Mouse (Mus musculus): ENCODE data around the gene Ephb1. TPM values are rescaled to one million over a fixed set of nuclear protein-coding genes. Genes with fewer than 3 reads are reported as not detected.
A peak's percentile ranks its signal among the peaks of the same experiment; 100 is the strongest.

Gene Ephb1
- polyA plus RNA-seq, 1 experiment: 48.1 TPM

GRCm38 (mm10) chr9:102086053-102086706 lies 268.3 kb downstream of the Ephb1 start:
- H3K4me1 ChIP-seq (ENCODE audit: control insufficient read depth, insufficient read depth, low read length): peaks cover under 1% of the 10 kb centered on the region
- no peak overlapping the region for H3K27ac ChIP-seq (ENCODE audit: insufficient read depth, low read length)
- no peak for DNase-seq
- H3K4me3 ChIP-seq (replicated peaks; ENCODE audit: insufficient read depth, low read depth, low read length): no peak overlapping the region
- WGBS: 92% methylated on average over 24 of the region's 24 CpGs
- TF ChIP-seq CTCF (IDR thresholded peaks at IDR 0.05; ENCODE audit: borderline replicate concordance, insufficient read depth, low read depth, low read length): no peak
- TF ChIP-seq POLR2A (IDR thresholded peaks at IDR 0.05; ENCODE audit: borderline replicate concordance, insufficient read depth, low read length): no peak
- H3K27me3 ChIP-seq (ENCODE audit: control insufficient read depth, insufficient read depth, low read length): no peaks in the 10 kb centered on the region

- H3K27me3 ChIP-seq (ENCODE audit: control insufficient read depth, insufficient read depth, low read length): no peaks in the 10 kb centered on the region
- peaks cover 7% of the 10 kb centered on the region for H3K4me1 ChIP-seq (ENCODE audit: control insufficient read depth, insufficient read depth, low read length)
- WGBS: 85% methylated on average over 9 of the region's 9 CpGs
- H3K27ac ChIP-seq (ENCODE audit: insufficient read depth, low read length): no peak overlapping the region
- no peak overlapping the region for H3K4me3 ChIP-seq (replicated peaks; ENCODE audit: insufficient read depth, low read depth, low read length)
- TF ChIP-seq CTCF (IDR thresholded peaks at IDR 0.05; ENCODE audit: borderline replicate concordance, insufficient read depth, low read depth, low read length) (no peak), POLR2A (IDR thresholded peaks at IDR 0.05; ENCODE audit: borderline replicate concordance, insufficient read depth, low read length) (no peak)
- no peak for DNase-seq
Observed at GRCm38 (mm10) chr9:102085477-102085876, 269.0 kb downstream of the Ephb1 start.

- no peaks in the 10 kb centered on the region for H3K27me3 ChIP-seq (ENCODE audit: control insufficient read depth, insufficient read depth, low read length)
- WGBS: 33% methylated on average over 5 of the region's 5 CpGs
- no peak overlapping the region for H3K4me3 ChIP-seq (replicated peaks; ENCODE audit: insufficient read depth, low read depth, low read length)
- peak; percentile 40 to 56 for DNase-seq
- peaks cover 28% of the 10 kb centered on the region for H3K4me1 ChIP-seq (ENCODE audit: control insufficient read depth, insufficient read depth, low read length)
- no peak overlapping the region for H3K27ac ChIP-seq (ENCODE audit: insufficient read depth, low read length)
- TF ChIP-seq CTCF (IDR thresholded peaks at IDR 0.05; ENCODE audit: borderline replicate concordance, insufficient read depth, low read depth, low read length): no peak
- no peak for TF ChIP-seq POLR2A (IDR thresholded peaks at IDR 0.05; ENCODE audit: borderline replicate concordance, insufficient read depth, low read length)
Observed at GRCm38 (mm10) chr9:102080934-102081333, 273.6 kb downstream of the Ephb1 start.

DNA sequence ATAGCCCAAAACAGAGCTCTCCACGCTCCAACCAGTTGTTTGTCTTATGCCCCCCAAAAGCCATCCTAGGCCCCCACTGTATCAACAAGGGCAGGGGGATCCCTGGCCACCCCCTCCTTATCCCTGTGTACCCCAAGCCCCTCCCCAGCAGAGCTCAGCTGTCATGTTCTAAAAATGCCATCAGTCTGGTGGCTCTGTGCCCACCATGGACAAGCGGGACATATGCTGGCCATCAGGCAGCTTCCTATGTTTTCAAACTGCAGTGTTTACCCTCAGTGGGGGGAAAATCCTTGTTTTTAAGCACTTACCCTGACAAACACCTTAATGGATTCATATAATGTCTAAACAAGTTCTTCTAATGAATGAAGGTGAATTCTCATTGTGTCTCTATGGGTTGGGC lies 275.3 kb downstream of the Ephb1 start:
- 62% methylated on average over 2 of the region's 2 CpGs for WGBS
- peaks cover 28% of the 10 kb centered on the region for H3K4me1 ChIP-seq (ENCODE audit: control insufficient read depth, insufficient read depth, low read length)
- peak; percentile 36 to 39 for DNase-seq

DNA sequence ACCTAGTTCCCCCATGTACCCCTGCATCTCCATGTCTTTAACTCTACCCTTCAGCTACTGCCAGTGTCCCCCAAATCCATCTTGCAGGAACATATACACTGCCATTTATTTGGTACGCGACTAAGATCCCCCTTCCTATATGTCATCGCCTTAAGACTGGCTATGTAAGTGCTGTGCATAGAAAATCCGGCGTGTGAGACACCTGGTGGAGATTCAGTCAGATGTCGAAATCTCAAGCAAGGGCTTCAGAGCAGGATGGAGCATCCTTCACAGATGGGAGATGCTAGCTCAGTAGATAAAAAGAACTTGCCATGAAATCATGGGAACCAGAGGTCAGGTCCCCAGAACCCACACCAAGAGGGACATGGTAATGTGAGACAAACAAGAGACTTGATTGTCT lies 276.3 kb downstream of the Ephb1 start:
- no peak for TF ChIP-seq CTCF (IDR thresholded peaks at IDR 0.05; ENCODE audit: borderline replicate concordance, insufficient read depth, low read depth, low read length)
- TF ChIP-seq POLR2A (IDR thresholded peaks at IDR 0.05; ENCODE audit: borderline replicate concordance, insufficient read depth, low read length): no peak

More for the DNA sequence above, 275.3 kb downstream of the Ephb1 start:
- no peaks in the 10 kb centered on the region for H3K27me3 ChIP-seq (ENCODE audit: control insufficient read depth, insufficient read depth, low read length)
- TF ChIP-seq POLR2A (IDR thresholded peaks at IDR 0.05; ENCODE audit: borderline replicate concordance, insufficient read depth, low read length) (no peak), CTCF (IDR thresholded peaks at IDR 0.05; ENCODE audit: borderline replicate concordance, insufficient read depth, low read depth, low read length) (no peak)
- no peak overlapping the region for H3K4me3 ChIP-seq (replicated peaks; ENCODE audit: insufficient read depth, low read depth, low read length)
- no peak overlapping the region for H3K27ac ChIP-seq (ENCODE audit: insufficient read depth, low read length)

DNA sequence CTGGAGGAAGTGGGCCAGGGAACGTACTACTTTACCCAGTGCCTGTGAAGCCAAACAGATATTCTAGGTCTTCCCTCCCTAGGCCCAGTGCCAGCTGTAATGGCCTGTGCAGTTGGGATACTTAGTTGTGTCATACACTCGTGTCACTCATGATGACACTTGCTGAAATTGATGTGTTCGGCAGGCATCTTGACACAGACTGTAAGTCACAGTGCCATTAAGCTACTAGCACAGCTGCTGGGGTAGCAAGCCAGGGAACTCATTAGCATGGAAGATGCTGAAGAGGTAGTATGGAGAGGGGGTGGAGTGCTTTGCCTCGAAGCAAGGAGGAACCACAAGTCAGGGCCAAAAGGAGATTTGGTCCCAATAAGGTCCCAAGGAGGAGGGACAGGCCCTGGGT lies 279.0 kb downstream of the Ephb1 start:
- Histone ChIP-seq H3K27ac (ENCODE audit: insufficient read depth, low read length) (no peak overlapping the region), H3K4me3 (replicated peaks; ENCODE audit: insufficient read depth, low read depth, low read length) (no peak overlapping the region), H3K27me3 (ENCODE audit: control insufficient read depth, insufficient read depth, low read length) (no peaks in the 10 kb centered on the region), H3K4me1 (ENCODE audit: control insufficient read depth, insufficient read depth, low read length) (peaks cover 22% of the 10 kb centered on the region)
- TF ChIP-seq POLR2A (IDR thresholded peaks at IDR 0.05; ENCODE audit: borderline replicate concordance, insufficient read depth, low read length): no peak
- no peak for TF ChIP-seq CTCF (IDR thresholded peaks at IDR 0.05; ENCODE audit: borderline replicate concordance, insufficient read depth, low read depth, low read length)
- DNase-seq: peak in 1 of 2 experiments; percentile 7
- WGBS: 81% methylated on average over 4 of the region's 4 CpGs

More for the DNA sequence above, 276.3 kb downstream of the Ephb1 start:
- no peak overlapping the region for H3K27ac ChIP-seq (ENCODE audit: insufficient read depth, low read length)
- peaks cover 28% of the 10 kb centered on the region for H3K4me1 ChIP-seq (ENCODE audit: control insufficient read depth, insufficient read depth, low read length)
- 92% methylated on average over 6 of the region's 6 CpGs for WGBS
- H3K27me3 ChIP-seq (ENCODE audit: control insufficient read depth, insufficient read depth, low read length): no peaks in the 10 kb centered on the region
- peak in 1 of 2 experiments; percentile 10 for DNase-seq
- H3K4me3 ChIP-seq (replicated peaks; ENCODE audit: insufficient read depth, low read depth, low read length): no peak overlapping the region

DNA sequence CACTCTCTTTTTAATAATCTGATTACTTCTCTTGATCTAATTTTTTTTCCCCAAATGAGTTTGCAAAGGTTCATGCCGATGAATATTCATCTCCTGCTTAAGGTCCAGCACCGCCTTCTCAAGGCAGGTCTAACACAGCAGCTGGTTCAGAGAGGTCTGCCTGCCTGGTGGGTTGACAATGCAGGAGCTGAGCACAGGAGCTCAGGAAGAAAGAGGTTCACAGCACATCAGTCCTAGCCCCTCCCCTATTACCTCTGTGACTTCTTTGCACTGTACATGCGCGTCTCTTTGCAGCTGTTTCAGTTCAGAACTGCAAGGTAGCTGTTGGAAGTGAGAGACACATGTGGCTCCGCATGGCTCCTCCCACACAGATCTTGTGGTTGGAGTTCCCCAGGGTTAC lies 281.1 kb downstream of the Ephb1 start:
- no peak overlapping the region for H3K27ac ChIP-seq (ENCODE audit: insufficient read depth, low read length)
- H3K27me3 ChIP-seq (ENCODE audit: control insufficient read depth, insufficient read depth, low read length): no peaks in the 10 kb centered on the region
- no peak overlapping the region for H3K4me3 ChIP-seq (replicated peaks; ENCODE audit: insufficient read depth, low read depth, low read length)
- DNase-seq: no peak
- WGBS: 98% methylated on average over 5 of the region's 5 CpGs
- peaks cover 6% of the 10 kb centered on the region for H3K4me1 ChIP-seq (ENCODE audit: control insufficient read depth, insufficient read depth, low read length)
- no peak for TF ChIP-seq POLR2A (IDR thresholded peaks at IDR 0.05; ENCODE audit: borderline replicate concordance, insufficient read depth, low read length)
- no peak for TF ChIP-seq CTCF (IDR thresholded peaks at IDR 0.05; ENCODE audit: borderline replicate concordance, insufficient read depth, low read depth, low read length)

DNA sequence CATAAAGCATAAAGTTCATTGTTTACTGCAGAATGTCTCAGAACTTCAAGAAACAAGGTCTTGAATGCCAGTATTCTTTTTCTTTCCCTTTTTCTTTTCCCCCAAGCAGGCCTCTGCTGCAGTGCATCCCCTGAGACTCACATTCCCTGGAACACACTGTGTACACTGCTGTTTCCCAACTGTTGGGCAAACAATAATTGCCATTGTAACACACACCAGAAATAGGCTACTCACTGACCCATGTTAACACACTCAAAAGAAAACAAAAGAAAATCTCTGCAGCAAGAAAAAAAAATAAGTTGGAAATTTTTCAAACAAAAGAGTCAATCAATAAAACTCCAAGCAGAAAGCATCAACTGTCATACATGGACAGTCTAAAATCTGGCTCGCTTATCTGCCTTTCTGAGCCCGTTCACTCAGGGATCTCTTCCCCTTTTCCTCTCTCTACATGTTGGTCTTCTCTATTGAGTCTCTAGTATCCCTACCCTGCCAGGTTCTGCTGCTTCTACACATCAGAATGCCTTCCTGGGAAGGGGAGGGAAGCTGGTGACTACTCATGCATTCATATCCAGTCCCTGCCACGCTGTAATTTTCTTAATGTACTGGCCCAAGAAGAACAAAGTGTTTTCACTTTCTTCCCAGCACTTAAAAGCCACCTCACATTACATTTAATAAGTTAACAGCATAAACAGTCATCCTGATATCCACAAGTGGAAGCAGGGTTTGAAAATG lies 285.2 kb downstream of the Ephb1 start:
- TF ChIP-seq POLR2A (IDR thresholded peaks at IDR 0.05; ENCODE audit: borderline replicate concordance, insufficient read depth, low read length) (no peak), CTCF (IDR thresholded peaks at IDR 0.05; ENCODE audit: borderline replicate concordance, insufficient read depth, low read depth, low read length) (no peak)
- Histone ChIP-seq H3K4me3 (replicated peaks; ENCODE audit: insufficient read depth, low read depth, low read length) (no peak overlapping the region), H3K27ac (ENCODE audit: insufficient read depth, low read length) (no peak overlapping the region), H3K27me3 (ENCODE audit: control insufficient read depth, insufficient read depth, low read length) (no peaks in the 10 kb centered on the region), H3K4me1 (ENCODE audit: control insufficient read depth, insufficient read depth, low read length) (peaks cover 4% of the 10 kb centered on the region)
- DNase-seq: no peak
- WGBS: 72% methylated on average over 3 of the region's 3 CpGs

Measured in cerebellum, adult 2 months (tissue).